Mouse (Mus musculus) thymus, postnatal 0 days (tissue): ENCODE data around the gene Ptbp2. TPM values are rescaled to one million over a fixed set of nuclear protein-coding genes. Genes with fewer than 3 reads are reported as not detected.
A peak's percentile ranks its signal among the peaks of the same experiment; 100 is the strongest.

ENCODE experiments used
- DNase-seq: peaks from one replicate; pipeline ENCODE4 v3.0.0-alpha.2; 2015; ENCODE audit warnings: low spot score
- polyA plus RNA-seq: library from polyadenylated mRNA; unstranded; fragments of >200 nt; fragmentation: Nextera tagmentation; extraction: Ambion mirVana; gene quantifications from 2 replicates; pipeline ENCODE4 v1.2.1, GENCODE M21; 2015

The Ptbp2 gene
- polyA plus RNA-seq, result 32.9 and 39.6 TPM in 2 replicates

DNA sequence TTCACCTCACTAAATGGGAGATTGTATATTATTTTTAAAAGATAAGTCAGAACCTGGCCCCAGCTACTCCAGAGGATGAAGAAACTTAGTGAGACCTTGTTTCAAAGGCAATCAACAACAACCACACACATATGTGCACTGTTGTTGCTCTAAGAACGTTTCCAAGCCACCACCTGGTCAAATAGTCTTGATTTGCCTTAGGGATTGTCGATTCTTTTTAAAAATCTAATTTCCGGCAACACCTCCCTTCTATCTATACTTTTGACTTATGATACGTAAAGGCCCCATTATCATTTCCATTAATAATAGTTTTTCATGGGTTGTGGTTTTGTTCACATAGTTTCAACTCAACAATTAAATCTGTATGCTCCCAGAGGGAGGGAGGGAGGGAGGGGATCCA is at the start of gene Ptbp2:
Gene Ptbp2 (minus strand): TSS at position 101 of the 400 bp plus-strand sequence.
- no peak for DNase-seq

DNA sequence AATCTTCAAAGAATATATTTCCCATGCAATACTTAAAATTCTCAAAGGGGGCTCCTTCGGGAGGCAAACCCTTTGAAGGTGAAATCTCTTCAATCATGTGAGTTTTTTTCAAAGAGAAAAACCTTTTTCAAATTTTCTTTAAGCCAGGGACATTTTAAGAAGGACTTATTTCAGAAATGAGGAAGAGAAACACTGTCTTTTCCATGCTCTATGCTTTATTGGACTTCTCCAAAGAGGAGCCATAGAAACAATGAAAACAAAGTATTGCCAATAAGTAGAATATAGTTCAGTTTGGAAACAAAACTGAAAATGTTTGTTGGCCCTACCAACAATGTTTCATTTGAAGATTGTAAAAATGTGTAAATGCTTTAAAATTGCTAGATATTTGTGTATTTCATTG is 30.4 kb upstream of the Ptbp2 start:
- DNase-seq, result no peak

DNA sequence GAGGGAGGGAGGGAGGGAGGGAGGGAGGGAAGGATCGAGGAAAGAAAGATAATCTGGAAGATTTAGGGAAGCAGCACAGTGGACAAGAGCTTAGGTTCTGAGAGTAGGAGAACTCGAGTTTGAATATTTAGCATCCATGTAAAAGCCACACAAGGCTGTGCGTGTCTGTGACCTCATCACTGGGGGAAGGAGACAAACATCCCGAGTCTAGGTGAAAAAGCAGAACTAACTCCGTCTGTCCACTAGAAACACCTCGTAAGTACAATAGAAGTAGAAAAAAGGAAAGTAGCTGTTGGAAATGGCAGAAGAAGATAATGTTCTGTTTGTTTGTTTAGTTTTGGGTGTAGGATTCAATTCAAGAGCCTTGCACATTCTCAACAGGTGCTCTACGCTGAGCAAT is 21.9 kb upstream of the Ptbp2 start:
- DNase-seq, result no peak

GRCm38 (mm10) chr3:119794677-119795365 is 10.6 kb upstream of the Ptbp2 start:
- no peak for DNase-seq

DNA sequence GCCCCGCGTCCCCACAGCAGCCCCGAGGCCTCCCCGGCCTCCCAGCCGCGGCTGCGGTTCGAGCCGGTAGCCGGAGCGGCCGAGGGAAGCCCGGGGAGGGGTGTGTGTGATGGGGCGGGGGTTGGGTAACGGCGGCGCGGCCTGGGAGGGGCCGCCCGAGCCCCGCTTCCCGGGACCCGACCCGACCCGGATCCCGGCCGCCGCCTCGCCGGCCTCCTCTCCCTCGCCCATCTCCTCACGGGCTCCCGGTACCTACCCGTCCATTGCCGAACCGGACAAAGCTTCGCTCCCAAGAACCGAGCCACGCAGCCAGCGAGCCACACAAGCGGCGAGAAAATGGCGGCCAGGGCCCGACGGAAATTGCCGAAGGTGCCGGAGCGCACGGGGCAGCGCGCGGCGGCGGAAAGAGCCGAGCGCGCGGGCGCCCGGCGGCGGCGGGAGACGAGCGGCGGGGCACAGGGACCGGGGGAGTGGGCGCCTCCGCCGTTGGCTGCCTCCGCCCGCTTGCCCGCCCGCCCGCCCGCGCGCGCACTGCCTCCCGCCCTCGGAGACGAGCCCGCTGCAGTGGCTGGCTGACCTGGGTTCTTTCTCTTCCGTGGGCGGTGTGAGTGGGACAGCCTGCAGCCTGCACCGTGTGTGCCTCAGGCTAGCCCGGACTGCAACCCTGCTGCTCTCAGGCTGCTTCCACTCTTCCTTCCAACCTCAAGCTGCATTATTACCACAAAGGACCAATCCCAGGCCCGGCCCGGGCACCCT is 1.1 kb downstream of the Ptbp2 start:
- DNase-seq, result peak; percentile 90

- peak; percentile 33 for DNase-seq
Measured at GRCm38 (mm10) chr3:119782022-119782945, 2.0 kb downstream of the Ptbp2 start.

GRCm38 (mm10) chr3:119780876-119781275 is 3.4 kb downstream of the Ptbp2 start:
- no peak for DNase-seq

- DNase-seq, result no peak
Measured at GRCm38 (mm10) chr3:119779261-119779660, 5.0 kb downstream of the Ptbp2 start.

GRCm38 (mm10) chr3:119778431-119778830 is 5.8 kb downstream of the Ptbp2 start:
- DNase-seq, result no peak

GRCm38 (mm10) chr3:119776129-119776528 is 8.1 kb downstream of the Ptbp2 start:
- DNase-seq, result no peak

DNA sequence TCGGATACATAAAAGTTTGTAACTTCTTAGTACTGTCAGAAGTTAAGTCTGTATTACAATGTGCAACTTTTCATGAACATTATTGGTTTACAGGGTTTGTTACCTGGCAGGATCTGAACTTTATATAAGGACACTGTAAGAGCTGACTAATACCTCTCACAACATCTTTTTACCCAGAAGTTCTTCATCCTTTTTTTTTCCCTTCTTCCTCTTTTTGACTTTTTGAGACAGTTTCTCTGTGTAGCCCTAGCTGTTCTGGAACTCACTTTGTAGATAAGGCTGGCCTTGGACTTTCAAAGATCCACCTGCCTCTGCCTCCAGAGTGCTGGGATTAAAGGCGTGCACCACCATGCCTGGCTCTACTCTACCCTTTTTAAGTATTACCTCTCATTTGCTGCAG is 11.5 kb downstream of the Ptbp2 start:
- DNase-seq, result no peak

DNA sequence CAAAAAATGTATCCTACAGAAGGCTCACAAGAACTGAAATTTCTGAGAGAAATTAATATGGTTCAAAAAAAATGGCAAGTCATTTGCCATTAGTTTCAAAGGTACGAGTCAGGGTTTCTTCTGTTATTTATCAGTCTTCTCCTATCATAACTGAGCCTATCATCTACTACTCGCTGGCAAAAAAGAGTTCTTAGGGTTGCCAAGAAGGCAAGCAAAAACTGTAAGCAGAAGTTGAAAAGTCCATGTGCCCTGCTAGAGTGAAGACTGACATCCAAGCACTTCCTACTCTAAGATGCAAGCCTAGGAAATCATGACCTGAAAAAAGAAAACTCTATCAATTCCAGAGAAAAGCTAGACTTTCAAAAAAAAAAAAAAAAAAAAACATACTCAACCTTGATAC is 20.5 kb downstream of the Ptbp2 start:
- no peak for DNase-seq

DNA sequence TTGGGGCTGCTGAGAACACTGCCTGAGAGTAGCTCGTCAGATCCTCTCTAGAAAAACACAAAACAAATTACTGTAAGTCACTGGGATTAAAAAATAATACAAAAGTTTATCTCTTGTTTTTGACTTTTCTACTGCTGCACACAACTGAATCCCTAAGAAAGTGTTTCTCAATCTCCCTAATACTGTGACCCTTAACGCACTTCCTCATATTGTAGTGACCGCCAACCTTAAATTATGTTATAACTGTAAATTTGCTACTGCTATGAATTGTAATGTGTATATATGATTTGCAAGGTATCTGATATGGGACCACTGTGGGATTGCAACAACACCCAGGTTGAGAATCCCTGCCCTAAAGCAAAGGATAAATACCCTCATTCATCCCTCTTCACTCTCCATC is 22.5 kb downstream of the Ptbp2 start:
- DNase-seq, result no peak

DNA sequence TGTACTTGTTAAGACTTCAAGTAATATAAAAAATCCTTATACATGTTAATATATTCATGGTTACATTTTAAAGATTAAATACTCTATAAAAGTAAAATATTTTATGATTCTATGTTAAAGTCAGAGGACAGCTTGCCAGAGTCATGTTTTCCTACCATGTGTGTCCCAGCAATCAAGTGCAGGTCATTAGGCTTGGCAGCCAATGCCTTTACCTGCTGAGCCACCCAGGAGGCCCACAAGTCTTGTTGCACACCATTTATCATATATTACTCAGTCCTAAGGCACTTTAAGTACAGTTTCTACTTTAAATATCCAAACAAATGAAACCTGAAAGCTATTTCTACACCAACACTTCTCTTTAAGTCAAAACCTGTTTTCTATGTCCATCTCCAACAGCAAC is 30.5 kb downstream of the Ptbp2 start:
- no peak for DNase-seq

DNA sequence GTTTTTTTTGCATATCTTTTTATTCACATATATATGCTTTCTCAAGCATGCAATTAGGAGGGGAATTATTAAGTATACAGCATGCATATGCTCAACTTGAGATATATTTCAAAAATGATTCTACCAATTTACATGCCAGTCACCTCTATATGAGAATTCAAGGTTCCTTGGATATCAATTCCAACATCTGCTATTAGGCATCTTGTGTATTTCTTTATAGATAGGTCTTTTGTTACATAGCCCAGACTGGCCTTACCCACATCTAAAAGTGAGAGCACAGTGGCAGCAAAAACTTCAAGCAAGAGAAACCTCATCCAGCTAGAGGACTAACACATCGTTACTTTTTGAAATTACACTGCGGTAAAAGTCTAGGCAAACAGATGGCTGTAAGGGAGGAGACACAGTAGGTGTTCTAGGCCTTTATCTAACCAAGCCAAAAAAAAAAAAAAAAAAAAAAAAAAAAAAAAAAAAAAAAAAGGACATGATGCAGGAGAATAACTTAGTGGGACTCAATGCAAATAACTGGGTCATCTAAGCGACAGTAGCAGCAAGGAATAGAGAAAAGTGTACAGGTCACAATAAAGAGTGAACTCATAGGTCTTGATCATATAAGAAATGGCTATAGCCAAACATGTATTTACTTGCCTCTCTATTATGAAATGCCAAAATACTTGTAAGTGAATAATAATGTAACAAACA is 34.6 kb downstream of the Ptbp2 start:
- no peak for DNase-seq

- no peak for DNase-seq
Measured at GRCm38 (mm10) chr3:119749140-119749539, 35.1 kb downstream of the Ptbp2 start.

- no peak for DNase-seq
Measured at GRCm38 (mm10) chr3:119746656-119747055, 37.6 kb downstream of the Ptbp2 start.

DNA sequence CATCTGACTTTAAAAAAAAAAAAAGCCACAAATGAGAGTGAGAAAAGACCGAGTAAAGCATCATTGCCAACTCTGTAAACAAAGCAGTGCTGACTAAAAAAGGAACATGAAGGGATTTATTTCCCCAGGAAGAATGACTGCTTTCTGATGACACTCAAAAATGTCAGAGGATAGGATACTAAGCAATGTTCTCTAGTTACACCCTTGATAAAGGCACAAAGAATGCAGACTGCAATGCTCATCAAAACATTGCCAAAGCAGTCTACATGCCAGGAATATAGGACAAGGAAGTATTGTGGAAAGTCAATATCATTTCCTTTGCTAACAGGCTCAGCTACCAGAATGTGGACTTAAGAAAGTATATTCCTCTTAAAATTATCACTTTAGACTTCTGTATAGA is 38.5 kb downstream of the Ptbp2 start:
- DNase-seq, result no peak

DNA sequence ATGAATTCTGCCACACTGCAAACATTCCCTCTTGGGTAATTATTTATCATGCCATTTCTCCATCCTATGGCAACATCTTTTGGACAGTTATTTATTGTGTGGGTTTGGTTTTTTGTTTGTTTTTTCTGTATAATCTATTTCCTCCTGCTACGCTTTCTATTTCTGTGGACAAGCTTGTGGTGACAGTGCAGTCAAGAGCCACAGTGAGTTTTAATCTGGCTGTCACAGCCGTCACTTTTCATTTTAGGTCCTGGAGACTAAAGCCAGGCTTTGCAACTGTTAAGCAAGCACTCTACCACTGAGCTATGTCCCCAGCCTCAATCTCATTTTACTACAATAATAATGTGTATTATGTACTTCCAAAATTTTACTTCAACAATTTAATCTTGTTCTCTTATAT is 54.4 kb downstream of the Ptbp2 start:
- DNase-seq, result no peak

DNA sequence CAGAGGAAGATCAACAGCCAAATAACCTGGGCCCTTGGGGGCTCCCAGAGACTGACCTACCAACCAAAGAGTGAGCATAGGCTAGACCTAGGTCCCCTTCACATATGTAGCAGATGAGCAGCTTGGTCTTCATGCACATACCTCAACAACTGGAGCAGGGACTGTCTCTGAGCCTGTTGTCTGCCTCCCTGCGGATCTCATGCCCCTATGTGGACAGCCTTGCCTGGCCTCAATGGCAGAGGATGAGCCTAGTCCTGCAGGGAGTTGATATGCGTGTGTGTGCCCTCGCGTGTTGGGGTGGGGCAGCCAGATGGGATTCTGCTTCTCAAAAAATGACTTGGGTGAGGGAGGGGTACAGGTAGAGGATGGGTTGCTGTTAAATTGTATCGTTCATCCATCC is 72.2 kb downstream of the Ptbp2 start:
- DNase-seq, result no peak

DNA sequence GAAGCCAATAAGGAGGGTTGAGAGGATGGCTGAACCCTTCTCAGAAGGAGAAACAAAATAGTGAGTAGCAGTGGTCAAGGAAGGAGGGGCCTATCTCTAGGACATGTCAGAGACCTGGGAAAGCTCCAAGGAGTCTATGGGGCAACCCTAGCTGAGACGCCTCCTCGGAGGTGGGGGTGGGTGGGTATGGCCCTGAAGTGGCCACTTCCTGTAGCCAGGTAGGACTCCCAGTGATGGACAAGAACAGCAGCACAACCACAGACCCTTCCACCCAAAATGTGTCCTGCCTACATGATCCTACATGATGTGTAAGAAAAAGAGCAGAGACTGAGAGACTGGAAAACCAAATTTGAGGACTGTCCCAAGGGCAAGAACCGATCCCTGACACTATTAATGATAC is 72.8 kb downstream of the Ptbp2 start:
- no peak for DNase-seq
